Mouse (Mus musculus): Measurements from ENCODE around the gene Dhx34.

Gene Dhx34

DNA sequence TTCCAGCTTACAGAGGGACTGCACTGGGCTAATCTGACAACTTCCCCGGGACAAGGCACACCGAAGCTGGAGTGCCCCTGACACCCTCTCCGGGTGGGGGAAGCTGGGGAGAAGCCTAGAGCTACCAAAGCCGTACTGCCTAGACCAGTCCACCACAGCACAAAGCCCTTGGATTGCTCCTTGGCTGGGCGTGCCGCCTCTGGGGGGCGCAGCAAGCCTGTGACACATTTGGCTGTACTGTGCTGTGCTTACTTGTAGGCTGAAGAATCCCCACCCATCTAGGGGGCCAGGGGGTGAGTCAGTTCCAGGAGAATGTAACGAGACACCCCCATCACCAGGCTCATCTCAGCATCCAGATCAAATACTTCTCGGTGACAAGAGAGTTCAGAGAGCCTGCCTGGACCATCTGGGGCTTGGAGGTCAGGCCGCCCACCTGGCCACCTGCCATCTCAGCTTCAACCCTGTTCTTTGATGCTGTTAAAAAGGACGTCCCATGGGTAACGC lies 10.9 kb downstream of the Dhx34 start:
- in situ Hi-C loops (cut with MboI, MseI): no loop called here

DNA sequence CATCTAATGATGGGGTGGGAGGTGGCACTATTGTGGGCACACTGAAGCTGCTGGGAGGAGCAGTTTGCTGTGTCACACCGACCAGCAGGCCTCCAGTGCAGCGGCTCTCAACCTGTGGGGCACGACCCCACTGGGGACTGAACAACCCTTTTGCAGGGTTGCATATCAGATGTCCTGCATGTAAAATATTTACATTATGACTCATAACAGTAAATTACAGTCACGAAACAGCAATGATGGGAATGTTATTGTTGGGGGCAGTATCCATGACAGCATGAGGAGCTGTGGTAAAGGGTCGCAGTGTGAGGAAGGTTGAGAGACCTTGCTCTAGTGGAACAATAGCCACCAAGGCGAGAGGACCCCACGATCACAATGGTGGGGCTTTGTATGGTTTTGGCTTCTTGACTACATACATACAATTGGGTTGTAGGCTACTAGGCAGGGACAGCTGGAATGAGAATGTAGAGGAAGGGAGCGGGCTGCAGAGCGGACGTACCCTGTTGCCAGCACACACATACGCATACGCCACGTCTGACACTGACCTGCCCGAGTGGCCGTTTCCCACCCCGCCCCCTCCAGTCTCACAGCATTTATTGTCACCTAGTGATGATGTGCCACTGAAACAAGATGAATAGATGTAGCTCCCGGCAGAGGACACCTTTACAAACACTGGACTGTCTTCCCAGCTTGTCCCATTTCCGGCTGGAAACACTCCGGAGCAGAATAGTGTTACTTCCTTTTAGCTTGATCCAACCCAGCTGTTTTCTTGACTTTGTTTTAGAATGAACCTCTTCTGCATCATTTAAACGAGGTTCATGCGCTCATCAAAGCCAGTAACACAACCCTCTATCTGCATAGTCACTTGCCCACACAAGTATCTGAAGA lies 12.8 kb downstream of the Dhx34 start:
- in situ Hi-C loops (cut with MboI, MseI): no loop called here

DNA sequence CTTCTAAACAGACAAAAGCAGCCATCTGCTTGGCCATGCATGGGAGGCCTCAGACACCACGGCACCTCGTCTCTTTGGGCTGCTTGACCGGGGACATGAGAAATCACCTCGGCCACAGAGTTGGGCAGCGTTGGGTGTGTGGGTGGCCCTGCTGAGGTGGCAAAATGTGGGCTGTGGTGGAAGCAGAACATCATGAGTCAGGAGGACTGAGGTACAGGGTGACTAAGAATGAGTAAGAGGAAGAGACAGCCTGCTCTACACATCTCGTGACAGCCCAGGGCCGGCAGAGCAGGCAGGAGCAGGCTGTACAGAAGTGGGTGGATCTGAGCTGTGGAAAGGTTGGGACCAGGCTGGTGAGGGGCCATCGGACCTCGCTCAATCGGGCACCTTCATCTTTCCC lies 14.3 kb downstream of the Dhx34 start:
- in situ Hi-C loops (cut with MboI, MseI): no loop called here

DNA sequence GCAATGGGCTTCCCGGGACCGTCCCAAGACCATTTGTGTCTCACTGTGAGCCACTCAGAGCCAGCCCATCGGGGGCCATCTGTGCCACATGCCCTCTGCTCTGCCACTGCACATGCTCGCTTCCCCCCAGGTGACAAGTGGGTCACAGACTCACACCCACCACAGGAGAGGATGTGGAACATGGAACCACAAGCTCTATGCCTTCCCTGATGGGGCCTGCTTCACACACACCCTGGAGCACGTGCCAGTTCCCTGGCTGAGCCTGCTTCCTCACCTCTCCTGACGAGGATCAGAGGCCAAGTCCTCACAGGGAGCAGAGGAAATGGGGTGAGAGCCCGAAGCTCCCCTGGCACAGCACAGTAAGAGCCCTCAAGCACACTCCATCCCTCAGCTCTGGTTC lies 14.8 kb downstream of the Dhx34 start:
- in situ Hi-C loops (cut with MboI, MseI): no loop called here

DNA sequence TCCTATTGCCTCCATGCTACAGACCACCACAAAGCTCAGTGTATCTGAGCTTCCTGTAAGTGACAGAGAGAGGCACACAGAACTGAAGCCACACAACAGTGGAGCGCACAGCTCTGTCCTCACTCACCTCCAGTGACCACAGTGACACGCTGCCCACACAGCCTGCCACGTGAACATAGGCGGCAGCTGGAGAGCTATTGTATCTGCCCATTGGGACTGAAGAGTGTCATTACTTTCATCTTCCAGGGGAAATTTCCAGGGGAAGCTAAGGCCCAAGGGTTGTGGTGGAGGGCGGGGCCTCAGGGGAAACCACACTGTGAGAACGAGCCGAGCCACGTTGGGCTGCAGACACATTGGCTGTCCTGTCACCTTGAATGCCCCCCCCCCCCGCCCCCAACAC lies 17.0 kb downstream of the Dhx34 start:
- in situ Hi-C loops (cut with MboI, MseI): no loop called here

DNA sequence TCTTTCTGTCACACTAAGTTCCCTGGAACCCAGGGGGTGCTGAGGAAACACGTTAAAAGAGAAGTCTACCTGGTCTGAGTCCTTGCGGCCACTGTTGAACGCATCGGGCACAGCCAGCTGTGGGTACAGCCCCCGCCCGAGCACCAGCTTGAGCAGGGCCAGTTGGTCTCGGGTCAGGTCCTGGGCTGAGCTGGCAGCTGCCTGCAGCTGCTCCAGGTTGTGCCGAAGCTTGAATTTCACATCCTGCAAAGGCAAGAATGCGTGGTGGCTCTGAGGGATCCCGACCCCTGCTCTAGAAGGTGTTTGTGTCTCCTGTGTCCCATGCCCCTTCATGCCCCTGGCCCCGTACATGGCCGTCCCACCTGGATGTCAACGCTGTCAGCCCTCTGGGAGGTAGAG lies 18.3 kb downstream of the Dhx34 start:
- in situ Hi-C loops (cut with MboI, MseI): no loop called here

DNA sequence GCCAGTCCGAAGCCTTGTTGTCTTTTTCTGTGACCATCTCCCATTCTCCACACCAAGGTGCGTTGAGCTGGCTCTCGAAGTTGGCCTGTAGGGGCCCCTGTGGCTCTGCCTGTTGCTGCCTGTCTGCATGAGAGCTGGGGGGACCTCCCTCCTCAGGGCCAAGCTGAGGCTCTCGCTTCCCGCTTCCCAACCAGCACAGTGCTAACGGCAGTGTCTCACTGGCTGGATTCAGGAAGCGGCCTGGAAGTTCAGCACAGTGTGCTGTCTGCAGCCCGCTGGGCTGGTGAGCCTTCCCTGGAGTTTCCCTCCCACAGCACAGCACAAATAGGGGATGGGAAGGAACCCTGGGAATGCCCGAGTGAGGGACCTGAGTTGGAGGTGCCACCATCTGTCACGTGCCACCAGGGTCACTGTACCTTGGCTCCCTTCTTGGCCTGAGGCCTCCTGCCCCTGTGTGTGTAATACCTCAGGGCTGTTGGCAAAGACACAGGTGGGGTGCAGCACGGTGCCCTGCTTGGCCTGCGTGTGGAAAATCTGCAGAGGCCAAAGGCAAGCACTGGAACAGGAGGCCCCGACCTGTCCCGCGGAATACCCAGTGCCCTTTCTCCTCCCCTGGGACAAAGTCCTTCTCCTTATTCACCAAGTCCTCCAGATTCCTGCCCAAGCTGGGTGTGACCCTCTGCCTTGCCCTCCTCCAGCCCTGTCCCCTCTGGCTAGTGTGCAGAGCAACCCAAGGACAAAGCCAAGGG lies 18.9 kb downstream of the Dhx34 start:
- in situ Hi-C loops (cut with MboI, MseI): no loop called here

DNA sequence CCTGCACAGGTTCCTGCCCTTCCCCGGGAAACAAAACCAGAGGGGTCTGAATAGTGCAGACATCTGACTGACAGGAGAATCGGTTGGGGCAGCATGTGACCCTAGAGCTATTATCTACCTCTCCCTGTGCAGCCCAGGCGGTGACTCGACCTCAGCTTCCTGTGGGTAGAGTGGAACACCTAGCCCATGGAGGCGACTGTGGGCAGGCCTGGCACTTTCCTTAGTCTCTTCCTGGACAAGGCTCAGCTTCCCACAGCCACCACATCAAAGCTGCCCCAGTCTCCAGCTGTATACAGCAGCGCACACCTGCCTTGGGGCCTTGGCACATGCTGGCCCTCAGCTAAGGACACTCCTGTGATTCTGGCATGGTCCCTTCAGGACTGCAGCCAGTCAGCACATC lies 20.7 kb downstream of the Dhx34 start:
- in situ Hi-C loops (cut with MboI, MseI): no loop called here

DNA sequence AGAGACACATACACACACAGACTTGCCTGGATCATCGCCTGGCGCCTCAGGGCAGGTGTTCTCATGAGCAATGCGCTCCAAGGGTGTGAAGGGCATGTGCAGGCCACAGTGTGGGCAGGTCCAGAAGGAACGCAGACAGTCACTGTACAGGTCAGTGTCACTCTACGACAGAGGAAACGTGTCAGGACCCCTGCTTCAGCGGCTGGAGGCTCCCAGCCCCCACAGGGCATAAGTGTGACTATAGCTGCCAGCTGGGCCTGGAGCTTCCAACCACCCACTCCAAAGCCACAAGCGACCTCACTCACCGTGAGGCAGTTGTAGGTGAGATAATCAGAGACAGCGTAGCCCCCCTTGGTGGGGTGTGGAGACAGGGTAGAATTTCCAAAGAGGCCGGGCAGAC lies 23.3 kb downstream of the Dhx34 start:
- in situ Hi-C loops (cut with MboI, MseI): no loop called here

DNA sequence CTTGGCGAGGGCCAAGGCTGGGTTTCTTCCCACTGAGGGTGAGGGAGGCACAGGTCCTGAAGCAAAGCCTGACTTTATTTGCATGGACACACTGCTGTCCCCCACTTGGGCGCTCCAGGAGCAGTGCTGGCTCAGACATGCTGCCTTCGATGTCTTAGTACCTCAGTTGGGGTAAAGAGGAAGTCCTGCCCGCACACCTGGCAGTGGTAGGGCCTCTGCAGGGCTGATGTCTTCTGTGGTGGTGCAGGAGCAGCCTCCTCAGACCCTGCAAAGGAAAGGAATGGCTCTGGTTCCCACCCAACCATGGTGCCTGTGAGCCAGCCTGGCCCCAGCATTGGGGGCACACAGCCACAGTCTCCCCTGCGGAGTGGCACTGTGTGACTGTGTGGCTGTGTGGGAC lies 24.7 kb downstream of the Dhx34 start:
- in situ Hi-C loops (cut with MboI, MseI): no loop called here

DNA sequence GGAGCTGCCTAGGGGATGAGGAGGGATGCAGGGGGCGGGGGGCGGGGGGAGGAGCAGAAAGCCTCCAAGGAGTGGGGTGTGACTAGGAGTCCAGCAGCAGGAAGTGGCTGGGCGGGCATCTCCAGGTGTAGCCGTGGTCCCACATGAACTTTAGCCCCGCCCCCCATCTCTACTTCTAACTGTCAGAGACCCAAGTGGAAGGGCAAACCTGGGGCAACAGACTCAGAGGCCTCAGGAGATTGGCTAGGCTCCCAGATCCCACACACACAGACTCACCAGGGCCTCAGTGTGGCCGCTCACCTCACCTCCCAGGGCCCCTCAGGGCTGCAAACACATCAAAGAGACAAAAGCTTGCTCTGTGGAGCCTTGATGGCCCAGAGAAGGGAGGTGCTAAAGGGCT lies 25.2 kb downstream of the Dhx34 start:
- in situ Hi-C loops (cut with MboI, MseI): no loop called here

DNA sequence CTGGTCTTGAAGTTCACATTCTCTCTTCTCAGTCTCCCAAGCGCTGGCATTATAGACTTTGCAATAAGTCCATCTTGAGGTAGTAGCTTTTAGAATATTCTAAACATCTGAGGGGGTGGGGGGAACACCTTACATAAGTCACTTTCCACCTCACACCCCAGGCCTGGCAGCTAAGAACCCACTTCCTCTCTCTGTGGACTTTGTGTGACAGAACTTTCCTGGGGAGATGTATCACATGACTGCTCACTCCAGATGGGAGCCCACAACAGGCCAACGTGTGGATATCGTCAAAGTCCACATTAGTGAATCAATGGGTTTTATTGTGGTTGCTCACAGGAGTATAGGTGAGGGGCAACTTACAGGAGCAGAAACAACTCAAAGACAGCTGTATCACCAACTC lies 28.1 kb downstream of the Dhx34 start:
- in situ Hi-C loops (cut with MboI, MseI): loop anchor here in 1 of 2 experiments (5.0 kb wide), 1 partner anchor 69 kb away; no protein-coding TSS in a partner anchor

DNA sequence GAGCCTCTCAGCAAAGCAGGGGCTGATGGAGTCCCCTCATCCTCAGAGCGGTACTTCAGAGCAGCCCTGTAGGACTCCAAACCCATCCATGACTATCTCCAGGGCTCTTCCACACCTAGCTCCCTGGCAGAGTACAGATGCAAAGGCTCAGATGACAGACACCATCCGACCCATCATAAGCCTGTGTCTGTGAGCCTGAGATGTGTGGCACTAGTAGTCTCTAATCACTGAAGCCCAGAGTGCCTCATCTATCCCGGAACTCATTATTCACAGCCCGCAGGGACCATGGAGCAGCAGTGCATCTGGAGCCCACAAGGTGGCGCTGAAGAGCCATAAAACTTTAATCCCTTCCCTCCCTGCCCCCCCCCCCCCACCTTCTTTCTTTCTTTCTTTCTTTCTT lies 29.5 kb downstream of the Dhx34 start:
- in situ Hi-C loops (cut with MboI, MseI): loop anchor here in 1 of 2 experiments (5.0 kb wide), 1 partner anchor 70 kb away; no protein-coding TSS in a partner anchor

DNA sequence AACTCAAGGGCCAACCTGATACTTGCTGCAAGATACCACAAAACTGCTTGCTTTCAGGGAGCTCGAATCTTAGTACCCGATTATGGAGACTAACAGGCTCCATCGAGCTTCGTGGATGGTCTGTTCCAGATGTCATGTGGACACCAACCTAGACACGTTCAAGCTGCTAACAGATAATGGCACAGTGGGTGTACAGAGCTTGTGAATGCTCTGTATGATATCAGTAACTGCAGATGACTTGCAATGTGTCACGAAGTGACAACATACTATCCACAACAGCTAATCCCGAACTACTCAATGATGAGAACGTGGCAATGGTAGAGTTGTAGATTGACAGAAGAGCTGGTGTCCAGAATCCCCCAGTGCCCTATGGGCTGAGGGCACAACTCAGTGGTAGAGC lies 34.3 kb downstream of the Dhx34 start:
- in situ Hi-C loops (cut with MboI, MseI): no loop called here

DNA sequence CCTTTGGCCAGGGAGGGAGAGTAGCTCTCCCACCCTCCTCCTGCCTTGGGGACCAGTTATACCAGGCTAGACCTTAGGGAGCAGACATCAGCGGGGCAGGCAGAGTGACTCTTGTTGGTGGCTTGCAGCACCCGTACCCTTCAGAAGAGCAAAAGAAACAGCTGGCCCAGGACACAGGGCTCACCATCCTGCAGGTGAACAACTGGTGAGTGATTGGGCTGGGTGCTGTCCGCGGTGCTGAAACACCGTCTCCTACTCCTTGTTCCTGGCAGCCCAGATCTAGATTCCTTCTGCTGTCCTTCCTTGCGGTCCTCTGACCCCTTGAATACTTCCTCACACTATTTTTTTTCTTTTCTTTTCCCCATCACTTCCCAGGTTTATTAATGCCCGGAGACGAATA lies 38.2 kb downstream of the Dhx34 start:
- in situ Hi-C loops (cut with MboI, MseI): no loop called here

DNA sequence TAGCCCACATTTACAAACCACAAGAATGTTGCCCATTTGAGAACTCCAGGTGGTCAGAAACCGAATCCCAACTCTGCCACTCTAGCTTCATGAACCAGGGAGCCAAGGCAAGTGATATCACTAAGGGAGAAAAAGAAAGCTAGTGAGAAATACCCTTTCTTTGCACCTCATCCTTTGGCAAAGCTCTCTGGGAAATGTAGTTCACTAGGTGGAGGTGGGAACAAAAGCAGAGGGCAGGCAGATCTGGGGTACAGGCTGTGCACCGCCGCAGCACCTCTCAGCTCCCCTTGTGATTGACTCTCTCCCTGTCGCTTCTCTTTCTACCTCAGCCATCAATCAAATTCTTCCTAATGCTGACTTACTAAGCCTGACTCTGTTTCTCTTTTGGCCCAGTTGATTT lies 43.7 kb downstream of the Dhx34 start:
- in situ Hi-C loops (cut with MboI, MseI): no loop called here

DNA sequence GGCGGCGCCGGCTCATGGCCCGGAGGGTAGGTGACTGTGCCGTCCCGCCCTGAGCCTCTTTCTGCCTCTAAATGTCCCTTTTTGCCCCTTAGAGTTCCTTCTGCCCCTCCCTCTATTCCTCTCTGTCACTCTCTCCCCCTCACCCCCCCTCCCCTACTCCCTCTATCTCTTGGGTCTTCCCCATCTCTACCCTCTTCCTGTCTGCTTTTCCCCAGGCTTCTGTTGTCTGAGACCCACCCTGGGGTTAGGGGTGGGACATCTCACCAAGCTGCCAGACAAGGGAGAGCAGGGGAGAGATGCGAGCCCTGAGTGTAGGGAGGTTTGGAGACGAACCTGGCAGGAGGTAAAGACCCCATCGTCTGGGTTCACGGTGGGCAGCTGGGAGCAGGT lies 46.3 kb downstream of the Dhx34 start:
- in situ Hi-C loops (cut with MboI, MseI): no loop called here

DNA sequence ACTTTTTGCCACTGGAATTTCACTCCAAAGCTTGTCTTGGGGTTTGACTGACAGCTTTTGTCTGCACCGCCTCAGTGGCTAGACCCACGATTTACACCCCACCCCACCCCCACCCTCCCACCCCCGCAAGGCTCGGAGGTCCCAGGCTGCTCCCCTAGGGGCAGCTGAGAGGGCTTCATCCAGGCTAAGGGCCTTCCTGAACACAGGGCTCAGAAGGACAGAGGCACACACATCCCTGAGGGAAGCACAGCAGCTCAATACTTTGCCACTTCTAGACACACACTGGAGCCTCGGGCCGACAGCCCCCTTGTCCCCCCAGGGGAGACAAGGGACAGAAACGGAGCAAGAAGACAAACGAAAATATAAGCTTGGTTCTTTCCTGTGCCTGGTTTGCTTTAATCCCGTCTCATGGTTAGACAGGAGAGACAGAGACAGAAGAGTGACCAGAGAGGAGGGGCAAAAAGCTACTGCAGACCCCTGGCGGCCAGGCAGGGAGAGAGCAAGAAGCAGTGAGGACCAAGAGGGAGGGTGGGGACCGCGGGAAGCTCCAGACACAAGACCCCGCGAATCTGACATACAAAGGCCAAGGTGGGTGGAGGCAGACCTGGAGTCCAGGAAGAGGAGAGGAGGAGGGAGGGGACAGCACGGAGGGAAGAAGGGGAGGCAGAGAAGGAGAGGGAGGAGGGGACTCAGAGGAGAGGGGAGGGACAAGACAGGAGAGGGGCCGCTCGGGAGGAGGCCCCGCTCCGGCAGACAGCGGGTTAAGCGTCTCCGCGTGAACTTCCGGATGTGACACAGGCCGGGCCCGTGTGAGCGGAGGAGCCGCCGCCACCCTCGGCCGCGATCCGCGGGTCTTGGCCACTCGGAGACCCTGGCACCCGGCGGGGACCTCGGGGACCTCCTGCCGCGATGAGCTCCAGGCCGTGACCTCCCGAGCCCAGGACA lies 47.0 kb downstream of the Dhx34 start, which contains the start of gene Meis3:
TSS of gene Meis3 (plus strand) at position 494 of the 945 bp plus-strand sequence.
- in situ Hi-C loops (cut with MboI, MseI): no loop called here

DNA sequence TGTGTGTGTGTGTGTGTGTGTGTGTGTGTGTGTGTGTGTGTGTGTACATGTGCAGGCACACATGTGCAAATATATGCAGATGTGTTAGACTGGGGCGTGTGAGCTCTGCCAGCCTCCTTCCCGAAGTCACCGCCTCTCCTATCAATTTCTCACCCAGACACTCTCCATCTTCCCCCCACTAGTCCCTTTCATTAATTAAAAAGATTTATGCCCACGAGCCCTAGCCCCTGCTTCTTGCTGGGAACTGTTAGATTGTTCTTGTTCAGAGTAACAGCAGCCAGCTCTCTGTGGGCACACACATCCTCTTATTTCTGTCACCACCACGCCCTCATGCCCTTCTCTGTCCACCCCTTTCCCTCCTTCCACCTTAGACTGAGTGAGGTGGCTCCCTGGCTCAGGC lies 48.7 kb downstream of the Dhx34 start:
- in situ Hi-C loops (cut with MboI, MseI): no loop called here

DNA sequence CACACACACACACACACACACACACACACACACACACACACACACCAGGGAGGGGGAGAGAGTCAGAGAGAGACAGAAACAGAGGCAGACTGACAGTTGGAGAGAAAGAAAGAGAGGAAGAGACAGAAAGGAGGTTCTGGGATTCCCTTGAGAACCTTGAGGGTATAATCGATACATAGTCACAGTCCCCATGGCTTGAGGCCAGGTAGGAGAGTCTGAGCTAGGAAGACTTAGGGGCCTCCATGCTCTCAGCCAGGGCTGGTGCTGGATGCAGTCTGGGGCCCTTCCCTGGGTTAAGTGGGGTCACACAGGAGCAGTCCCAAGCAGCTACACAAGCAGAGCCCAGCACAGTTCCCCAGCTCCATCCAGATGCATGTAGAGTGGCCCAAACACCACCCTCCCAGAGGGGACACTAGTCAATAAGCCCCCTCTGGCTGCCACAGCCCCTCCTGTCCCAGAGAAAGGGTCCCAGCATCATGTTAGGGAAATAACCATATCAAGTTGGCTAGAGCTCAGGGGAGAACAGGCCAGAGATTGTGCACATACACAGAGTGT lies 49.2 kb downstream of the Dhx34 start:
- in situ Hi-C loops (cut with MboI, MseI): no loop called here

DNA sequence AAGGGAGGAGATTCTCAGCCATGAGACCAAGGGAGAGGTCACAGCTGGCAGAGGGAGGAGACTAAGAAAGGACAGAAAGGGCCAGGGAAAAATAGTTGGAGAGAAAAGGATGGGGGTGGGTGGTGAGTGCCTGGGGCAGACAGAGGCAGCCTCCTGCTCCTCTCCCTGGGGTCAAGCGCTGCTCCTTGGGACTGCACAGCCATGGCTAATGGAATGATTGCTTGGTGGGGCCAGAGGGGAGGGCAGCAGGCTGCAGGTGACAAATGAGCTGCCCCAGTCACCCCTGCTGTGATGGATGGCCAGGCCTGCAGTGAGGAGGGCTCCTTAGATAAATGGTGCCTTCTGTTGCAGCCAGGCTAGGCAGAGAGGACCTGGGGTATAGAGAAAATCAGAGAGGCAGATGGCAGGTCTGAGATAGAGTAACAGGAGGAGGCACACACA lies 49.7 kb downstream of the Dhx34 start:
- in situ Hi-C loops (cut with MboI, MseI): no loop called here

Measured in T-helper 17 cell (primary cell).